Mouse (Mus musculus) embryo, embryonic 9.5 days (tissue): ENCODE measurements at regions not wholly inside any gene's neighbourhood (a gene's known extent, or its start where the extent isn't known, plus 50 kb on each side); places are given as distances from the start of the nearest gene placed in this dataset.
A peak's percentile ranks its signal among the peaks of the same experiment; 100 is the strongest.

Source experiments
- DNase-seq: peaks from one replicate; pipeline ENCODE4 v3.0.0-alpha.2; 2017; ENCODE audit errors: extremely low spot score

DNA sequence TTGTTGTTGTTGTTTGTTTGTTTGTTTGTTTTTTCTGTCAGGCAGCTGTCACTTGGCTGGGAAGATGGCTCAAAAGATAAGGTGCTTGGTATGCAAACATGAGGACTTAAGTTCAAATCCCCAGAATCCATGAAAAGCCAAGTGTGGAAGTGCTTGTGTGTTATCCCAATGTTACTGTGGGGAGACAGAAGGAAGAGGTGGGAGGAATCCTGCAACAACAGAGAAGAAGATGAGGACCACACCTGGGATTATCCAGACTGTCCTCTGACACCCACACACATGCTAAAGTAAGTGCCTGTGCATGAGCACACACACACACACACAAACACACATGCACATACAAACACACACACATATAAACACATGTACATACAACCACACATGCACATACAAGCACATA lies 207.6 kb upstream of the Arid1b start:
- DNase-seq: no peak

DNA sequence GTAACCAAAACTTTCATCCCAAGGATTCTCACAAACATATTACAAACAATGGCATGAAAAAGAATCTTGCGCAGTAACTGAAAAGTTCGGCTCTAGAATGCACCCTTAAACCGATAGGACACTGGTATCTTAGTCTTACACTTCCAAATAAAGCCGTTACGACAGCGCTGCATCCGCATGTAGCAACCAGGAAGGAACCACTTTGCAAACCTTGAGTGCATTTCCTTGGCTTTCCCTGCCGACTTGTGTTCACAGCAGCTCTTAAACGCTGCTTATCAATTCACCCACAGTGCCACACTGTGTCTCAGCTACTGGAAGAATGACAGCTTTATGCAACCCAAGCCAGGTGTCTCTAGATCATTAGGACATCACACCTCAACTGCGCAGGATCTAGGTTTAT lies 202.3 kb upstream of the Arid1b start:
- DNase-seq: no peak

DNA sequence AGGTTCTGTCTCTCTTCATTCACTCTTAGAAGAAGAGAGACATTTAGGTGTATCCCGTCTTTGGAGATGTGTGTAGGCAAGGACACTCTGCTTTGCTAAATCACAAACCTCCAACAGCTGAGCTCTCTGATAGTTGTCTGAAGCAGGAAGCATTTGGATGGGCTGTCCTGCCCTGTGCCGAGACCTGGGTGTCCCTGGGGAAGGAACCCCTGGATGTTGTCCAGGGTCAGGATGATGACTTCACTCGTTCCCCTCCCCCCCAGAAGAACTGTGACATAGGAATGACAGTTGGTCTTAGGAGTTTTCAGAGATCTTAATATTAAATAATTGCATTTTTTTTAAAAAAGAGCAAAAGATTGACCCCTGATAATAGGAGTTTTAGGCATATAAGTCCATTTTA lies 197.9 kb upstream of the Arid1b start:
- no peak for DNase-seq

DNA sequence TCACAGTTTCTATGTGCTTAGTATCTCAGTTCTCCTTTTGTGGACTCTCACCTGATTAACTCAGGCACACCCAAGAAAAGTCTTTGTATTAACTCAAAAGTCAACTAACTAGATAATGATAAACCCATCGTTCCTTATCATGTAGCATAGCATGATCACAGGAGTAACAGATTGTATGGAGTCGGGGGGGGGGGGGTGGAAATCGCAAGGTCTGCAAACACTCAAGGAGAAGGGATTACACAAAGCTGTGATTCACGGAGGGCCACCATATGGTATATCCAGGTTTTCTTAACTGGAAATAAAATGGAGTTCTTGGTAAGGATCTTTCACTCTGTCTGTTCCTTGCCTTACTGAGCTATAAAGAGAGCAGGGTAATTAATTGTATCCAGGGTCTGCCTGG lies 190.1 kb upstream of the Arid1b start:
- DNase-seq: no peak

DNA sequence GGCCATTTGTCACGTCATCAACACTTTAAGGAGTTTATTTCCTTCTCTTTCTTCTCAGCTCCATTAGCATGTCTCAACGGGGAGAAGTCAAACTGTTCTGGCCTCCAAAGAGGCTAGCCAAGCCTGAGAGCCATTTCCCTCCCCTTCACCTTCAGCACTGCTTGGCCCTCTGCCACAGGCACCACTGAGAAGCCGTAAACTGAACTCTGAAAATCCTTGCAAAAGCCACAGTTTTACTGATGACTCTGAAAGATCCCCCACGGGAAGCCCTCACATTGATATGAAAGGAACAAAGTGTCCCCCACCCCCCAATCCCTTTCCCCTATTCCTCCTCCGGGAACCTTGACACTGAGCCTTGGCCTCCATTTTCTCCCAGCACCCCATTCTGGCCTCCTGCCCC lies 188.1 kb upstream of the Arid1b start:
- no peak for DNase-seq

DNA sequence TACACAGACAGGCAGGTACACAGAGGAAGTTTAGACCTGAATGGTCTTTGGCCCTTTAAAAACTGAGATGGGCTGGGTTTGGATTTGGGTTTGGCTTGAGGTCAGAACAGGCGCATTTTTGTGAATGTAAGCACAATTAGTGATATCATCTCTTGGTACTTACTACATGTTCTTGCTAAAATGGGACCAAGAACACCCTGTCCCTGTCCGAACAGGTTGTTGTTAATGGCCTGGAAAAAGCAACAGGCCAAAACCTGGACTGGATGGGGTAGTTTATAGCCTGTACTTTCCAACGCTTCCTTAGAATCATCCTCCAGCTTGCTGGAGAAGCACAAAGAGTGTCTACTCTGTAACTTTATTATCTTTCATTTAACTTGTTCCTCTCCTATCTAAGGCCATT lies 185.2 kb upstream of the Arid1b start:
- DNase-seq: no peak

DNA sequence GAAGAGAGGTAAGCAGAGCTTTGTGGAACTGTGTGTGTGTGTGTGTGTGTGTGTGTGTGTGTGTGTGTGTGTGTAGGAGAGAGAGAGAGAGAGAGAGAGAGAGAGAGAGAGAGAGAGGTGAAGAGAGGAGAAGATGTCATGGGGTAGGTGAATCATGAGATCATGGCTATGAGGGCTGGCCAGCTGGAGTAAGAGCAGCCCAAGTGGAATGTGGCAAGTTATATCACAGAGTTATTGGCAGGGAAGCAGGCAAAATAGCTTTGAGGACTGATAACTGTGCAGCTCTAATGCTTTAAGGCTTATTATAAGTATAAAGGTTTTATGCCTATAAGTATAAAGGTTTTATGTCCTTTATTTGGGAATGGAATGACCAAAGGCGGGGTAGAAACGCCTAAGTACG lies 180.9 kb upstream of the Arid1b start:
- DNase-seq: no peak

DNA sequence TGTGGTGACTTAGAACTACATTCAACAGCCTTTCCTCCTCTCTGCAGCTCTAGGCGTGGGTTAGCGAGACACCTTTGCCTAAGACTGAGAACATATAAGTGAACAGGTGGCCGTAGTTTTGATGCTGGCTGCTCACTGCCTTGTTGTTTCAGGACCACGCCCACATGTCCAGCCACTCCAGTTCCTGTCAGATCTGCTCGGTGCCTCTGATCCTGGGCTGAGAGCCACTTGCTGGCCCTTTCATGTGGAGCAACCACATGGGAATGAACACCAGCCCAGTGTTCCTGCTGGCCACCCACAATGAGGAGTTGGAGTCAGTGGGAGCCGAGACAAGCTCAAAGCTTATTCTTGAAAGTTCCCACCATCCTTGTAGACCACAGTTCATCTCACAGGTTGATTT lies 180.5 kb upstream of the Arid1b start:
- DNase-seq: no peak

DNA sequence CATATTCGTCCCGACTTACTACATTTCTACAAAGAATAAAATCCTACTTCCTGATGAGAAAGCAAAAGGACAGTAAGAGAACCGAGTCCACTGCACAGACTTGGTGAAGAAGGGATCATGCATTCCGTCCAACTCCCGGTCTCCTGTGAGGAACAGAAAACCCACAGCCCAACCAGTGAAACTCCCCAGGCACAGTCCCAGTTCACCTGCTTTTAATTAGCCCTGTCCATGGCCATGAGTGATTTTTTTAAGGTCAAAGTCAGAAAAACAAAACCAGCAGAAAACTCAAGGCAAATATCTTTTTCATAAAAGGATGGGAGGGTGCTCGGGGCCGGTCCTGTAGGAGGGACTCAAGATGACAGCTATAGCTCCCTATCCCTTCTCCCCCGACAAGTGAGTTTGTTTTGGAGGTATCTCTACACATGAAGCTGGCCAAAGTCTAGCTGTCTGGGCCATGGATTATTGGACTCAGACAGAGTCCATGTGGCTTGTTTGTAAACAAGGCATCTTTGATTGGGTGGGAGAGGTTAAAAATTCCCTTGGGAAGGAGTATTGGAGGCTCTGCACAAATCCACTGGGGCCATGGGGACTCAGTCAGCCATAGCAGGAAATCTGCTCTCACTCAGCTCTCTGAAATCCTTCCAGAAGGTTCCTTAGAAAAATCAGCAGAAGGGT lies 168.8 kb upstream of the Arid1b start:
- no peak for DNase-seq

DNA sequence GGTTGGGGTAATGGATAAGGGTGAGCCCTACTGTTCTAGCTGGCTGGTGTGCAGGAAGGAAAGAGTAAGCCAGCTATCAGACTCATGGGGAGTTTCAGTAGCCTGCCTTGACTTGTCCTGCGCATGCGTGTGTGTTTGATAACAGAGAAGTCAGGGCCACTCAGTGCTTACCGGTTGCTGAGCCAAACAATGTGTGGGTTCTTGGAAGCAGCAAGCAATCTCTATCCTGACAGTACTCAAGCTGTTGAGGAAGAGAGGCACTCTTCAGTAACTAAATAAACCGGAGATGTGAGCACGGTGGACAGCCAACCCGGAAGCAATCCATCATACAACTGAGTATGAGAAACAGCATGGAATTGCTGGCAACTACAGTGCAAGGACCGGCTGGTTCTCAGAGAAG lies 160.1 kb upstream of the Arid1b start:
- DNase-seq: no peak

DNA sequence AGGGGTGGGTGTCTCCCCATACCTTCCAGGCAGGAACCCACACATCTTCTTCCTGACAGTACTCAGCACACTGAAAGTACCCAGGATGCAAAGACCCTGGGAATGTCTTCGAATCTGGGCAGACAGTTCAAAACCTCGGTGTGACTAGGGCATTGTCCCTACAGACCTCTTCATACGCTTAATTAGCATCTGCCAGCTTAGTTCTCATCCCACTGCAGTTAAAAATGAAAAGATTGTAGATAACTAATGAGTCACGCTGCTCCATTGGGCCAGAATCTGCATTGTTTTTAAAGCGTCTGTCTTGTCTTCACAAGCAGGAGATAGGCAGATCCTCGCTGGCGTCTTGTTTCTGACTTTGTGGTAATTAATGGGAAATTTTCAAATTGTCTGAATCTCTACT lies 159.6 kb upstream of the Arid1b start:
- no peak for DNase-seq

DNA sequence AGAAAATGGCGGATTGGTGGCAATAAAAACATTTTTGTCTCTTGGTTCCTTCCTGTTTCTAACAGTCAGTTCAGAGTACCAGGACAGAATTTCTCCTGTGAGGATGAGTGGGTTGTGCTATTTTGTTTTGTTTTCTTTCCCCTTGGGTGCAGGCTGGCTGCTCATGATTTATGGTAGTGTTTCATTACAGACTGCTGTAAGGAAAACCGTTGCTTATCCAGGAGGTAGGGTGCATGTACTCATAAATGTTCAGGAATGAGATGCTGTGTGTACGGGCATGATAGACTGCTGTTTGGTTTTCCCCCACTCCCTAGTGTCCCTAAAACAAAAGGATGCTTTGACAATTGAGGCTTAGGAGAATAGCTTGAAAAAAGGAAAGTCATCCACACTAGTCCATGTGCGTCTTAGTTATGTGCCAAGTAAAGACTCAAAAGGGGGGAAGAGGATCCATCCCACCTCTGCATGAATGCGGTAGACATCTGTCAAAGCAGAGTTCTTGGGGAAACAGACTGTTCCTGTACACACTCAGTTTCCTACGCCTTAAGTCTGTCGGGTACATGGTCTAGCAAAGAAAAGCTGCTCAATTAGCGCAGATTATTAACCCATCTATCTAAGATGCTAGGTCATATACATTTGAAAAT lies 158.9 kb upstream of the Arid1b start:
- no peak for DNase-seq

DNA sequence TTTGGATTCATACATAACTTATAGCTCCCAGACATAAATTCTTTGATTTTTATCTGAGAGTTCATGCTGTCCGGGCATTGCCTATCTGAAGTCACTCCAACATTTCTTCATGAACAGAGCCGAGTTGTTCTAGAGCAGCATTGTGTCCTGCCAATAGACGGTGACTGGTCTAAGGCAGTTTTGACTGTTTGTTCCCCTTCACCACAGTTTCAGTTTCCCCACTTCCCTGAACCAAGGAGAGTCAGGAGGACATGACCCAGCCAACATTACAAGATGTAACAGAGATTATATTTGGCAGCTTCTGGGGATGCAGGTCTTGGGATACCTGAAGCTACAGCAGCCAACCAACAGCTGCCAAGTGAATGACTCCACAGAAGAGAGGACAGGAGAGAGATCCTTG lies 154.0 kb upstream of the Arid1b start:
- DNase-seq: no peak

DNA sequence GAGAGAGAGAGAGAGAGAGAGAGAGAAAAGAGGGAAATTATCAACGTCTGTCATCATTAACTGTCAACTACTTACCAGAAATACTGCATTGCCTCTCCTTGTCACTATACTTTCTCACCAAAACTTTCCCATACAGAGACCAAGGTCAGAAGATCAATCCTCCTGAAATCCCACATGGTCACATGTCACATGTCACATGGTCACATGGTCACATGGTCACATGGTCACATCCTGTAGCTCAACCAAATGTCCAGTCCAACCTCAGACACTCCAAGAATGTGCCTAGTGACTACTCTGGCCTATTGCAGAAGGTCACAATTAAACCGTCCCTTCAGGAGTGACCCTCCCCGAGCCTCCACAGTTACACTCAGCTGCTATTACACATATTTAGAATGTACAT lies 135.8 kb upstream of the Arid1b start:
- no peak for DNase-seq

DNA sequence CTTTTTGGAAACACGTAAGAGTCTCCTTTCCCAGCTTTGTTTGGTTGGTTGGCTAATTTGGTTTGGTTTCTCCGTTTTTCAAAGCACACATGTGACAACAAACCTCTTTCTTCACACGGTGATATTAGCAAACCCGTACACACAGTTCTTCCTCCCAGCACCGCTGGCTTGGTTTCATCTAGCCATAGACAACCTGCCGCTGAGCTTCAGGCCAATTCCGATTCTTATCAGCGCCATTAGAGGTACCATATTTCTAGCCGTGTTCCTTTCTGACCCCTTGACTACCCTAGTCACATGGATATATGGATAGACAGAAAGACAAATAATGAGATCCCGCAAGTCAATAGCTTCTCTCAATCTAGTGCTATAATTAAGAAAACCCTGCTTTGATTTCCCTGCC lies 129.2 kb upstream of the Arid1b start:
- no peak for DNase-seq

DNA sequence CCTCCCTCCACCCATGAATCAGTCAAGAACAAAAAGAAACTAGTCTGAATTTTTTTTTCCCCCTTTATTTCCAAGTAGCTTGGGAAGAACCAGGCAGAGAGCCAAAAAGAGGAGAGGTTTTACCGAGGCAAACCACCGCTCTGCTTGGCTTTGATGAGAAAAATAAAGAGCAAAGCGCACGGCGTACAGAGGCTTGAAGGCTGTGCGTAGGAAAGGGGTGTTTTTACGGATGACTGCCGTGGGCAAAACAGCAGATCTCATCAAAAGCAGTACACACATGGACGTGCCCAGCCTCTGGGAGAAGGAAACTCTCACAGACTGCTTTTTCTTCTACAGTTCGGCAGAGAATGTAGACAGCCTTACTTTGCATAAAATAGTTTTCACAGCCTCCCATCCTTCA lies 128.5 kb upstream of the Arid1b start:
- no peak for DNase-seq

DNA sequence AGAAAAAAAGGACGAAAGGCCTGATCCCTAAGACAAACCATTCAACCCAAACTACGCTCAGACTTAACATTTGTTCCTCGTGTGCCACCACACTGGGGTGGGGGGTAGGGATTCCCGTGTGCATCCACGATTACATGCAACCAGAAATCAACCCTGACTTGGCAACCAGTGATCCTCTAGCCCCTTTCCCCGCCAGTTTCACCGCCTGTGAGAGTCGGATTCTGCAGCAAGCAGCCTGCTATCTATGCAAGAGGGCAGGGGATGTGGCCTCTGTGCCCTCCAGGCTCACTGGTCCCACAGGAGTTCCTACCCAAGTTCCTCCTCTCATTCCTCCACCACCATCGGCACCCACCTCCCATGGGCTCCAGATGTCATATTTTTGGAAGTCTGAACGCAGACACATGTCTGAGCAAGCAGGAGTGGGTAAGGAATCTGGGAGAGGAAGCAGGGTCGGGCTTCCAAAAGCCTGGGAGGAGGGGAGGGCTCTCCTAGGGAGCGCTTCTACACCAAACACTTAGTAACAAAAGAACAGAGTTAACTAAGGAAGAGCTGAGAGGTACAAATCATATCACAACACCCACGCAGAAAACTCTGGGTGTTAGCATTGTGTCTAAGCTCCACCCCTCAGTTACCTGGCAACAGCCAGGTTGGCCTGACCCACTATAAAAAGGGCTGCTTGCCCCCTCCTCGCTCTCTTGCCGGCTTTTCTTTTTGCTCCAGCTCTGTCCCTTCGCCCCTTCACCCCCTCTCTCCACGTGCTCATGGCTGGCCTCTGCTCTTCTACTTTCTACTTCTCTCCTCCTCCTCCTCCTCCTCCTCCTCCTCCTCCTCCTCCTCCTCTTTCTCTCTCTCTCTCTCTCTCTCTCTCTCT lies 127.9 kb upstream of the Arid1b start:
- peak; percentile 4 for DNase-seq

DNA sequence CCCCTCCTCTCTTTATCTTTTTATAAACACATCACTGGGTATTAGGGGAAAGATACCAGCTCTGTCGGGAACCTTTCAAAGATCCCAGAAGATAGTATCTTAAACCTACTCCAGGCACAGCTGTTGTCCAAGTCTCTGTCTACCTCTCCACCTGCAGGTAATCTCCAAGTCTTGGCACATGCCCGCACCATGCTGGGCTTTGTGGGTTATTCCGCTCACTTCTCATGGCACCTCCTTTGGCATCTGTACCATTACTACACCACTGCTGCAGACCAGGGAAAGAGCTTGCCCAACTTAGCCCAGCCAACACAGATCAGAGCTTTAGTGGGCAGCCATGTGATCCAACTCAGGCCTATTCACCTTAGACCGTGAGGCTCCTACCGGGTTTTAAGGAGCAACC lies 127.0 kb upstream of the Arid1b start:
- no peak for DNase-seq

DNA sequence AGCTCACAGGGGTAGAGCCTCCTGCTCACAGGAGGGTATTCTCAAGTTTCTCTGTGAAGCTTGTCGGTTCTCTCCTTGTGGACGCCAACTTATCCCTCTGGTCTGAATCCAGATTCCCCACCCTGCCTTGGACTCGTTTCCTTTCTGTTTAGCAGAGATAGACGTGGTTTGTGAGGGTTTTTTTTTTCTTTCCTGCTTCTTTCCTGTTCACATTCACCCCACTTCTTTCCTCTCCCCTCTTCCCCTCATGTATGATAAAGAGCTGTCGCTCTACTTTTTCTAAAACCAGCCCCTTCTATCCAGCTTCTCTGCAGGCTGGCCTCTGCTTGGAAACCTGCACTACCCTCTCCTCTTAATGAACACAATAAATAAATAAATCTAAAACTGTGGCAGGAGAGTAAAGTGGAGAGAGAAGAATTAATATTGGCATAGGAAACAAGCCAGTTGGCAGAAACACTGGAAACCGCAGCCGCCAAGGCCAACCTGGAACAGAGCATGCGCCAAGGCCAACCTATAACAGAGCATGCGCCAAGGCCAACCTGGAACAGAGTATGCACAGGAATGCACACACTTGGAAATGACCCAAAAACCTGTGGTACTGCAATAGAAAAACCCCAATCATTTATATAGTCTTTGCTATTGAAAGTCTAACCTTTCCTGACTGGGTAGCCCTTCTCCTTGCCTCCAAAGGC lies 126.2 kb upstream of the Arid1b start:
- no peak for DNase-seq

DNA sequence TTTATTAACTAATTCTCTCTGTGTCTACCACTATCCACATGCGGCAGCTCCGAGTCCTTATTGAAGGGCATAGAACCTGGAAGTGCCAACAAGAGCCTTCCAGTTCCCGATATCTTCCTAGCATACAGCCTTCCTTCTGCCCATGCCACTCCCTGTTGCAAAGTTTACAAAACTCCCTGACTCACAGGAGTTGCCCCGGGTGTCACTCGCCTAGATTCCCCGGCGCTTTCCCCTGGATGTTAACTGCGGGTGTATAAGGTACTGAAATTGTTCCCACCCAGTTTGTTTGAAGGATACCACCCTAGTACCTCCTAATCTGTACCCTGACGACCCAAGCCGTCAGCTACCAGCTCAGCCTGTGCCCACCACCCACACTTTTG lies 125.7 kb upstream of the Arid1b start:
- no peak for DNase-seq

DNA sequence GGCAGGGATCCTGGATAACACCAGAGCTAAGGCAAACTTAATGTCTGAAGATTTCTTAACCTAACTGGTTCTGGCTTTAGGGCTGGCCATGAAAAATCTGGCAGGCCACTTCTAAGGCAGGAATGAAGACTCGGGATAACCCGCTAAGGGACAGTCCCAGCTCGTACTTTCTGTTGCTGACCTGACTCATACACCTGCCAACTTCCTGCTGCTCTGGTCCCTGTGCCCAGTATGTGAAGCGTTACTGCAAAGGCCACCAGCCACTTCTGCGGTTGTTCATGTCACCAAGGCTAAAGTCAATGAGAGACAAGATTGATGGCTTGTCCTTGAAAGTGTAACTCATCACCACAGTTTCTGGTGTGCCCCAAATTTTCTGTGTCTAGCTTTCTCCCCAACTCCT lies 125.3 kb upstream of the Arid1b start:
- DNase-seq: no peak

DNA sequence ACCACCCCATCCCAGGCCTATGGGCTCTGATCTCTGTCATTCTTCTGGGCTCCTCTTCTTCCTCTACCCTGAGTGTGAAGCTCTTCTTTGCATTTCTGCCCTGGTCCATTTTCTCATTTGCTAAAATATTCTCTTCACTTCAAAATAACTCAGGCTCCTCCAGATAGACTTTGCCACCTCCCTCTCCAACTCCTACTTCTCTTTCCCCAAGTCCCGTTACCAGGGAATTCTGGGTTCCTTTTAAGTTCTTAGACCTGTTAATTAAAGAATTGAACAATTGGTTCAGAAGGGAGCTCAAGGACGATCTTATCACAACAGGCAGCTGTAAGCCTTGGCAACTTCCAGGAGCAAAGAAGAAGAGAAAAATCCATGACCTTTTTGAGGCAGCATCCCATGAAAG lies 122.9 kb upstream of the Arid1b start:
- no peak for DNase-seq

DNA sequence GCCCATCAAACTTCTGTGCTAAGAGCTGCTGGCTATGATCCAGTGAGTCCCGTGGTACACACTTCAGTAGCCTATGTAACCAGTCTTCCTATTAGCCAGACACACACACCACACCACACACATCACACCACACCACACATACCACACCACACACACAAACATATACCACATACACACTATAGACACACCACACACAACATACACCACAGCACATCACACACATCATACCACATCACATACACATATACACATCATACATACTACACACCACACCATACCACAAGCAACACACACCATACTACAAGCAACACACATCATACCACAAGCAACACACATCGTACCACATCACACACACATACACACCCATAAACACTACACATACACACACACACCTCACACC lies 119.7 kb upstream of the Arid1b start:
- DNase-seq: no peak
